Mouse (Mus musculus) lung, postnatal 0 days (tissue): Measurements from ENCODE around the gene Nr2e1. TPM values are rescaled to one million over a fixed set of nuclear protein-coding genes. Genes with fewer than 3 reads are reported as not detected.

ENCODE experiments used
- ATAC-seq: fragments of 200-750 bp; cut with Nextera tagmentation; 2 replicates; pipeline ENCODE4 v1.8.0; 2017; ENCODE audit warnings: moderate library complexity
- DNase-seq: peaks from one replicate; pipeline ENCODE4 v3.0.0-alpha.2; 2016; ENCODE audit warnings: low spot score
- H3K27ac ChIP-seq: fragments of 300-500 bp; sonication (generic); 2 replicates; pipeline ENCODE4 v1.5.1; 2014; ENCODE audit warnings: antibody characterized with exemption, mild to moderate bottlenecking, low read length, mixed read lengths
- H3K27me3 ChIP-seq: fragments of 300-500 bp; sonication (generic); replicated peaks from 2 replicates; pipeline ENCODE4 v1.6.1; 2014; ENCODE audit warnings: low read length, mixed read lengths; ENCODE audit not compliant: insufficient read depth
- H3K36me3 ChIP-seq: fragments of 300-500 bp; sonication (generic); 2 replicates; pipeline ENCODE4 v1.6.1; 2014; ENCODE audit warnings: low read length, mixed read lengths; ENCODE audit not compliant: insufficient read depth
- H3K4me1 ChIP-seq: fragments of 300-500 bp; sonication (generic); 2 replicates; pipeline ENCODE4 v1.6.1; 2014; ENCODE audit warnings: antibody characterized with exemption, low read depth, low read length, mixed read lengths; ENCODE audit not compliant: insufficient read depth
- H3K4me2 ChIP-seq: fragments of 300-500 bp; sonication (generic); replicated peaks from 2 replicates; pipeline ENCODE4 v1.6.1; 2014; ENCODE audit warnings: low read depth, mild to moderate bottlenecking, low read length, moderate library complexity, mixed read lengths
- H3K4me3 ChIP-seq: fragments of 300-500 bp; sonication (generic); 2 replicates; pipeline ENCODE4 v1.5.1; 2014; ENCODE audit warnings: low read depth, low read length
- H3K9ac ChIP-seq: fragments of 300-500 bp; sonication (generic); replicated peaks from 2 replicates; pipeline ENCODE4 v1.6.1; 2014; ENCODE audit warnings: low read depth, mild to moderate bottlenecking
- H3K9me3 ChIP-seq: fragments of 300-500 bp; sonication (generic); 2 replicates; pipeline ENCODE4 v1.6.1; 2016; ENCODE audit warnings: low read length, mixed read lengths
- CTCF ChIP-seq: IDR thresholded peaks from 2 replicates; pipeline ENCODE4 v1.5.1; 2016; ENCODE audit warnings: antibody characterized with exemption, mild to moderate bottlenecking
- EP300 ChIP-seq: IDR thresholded peaks from 2 replicates; pipeline ENCODE4 v1.6.1; 2016; ENCODE audit warnings: antibody characterized with exemption, mild to moderate bottlenecking, control low read depth
- WGBS: fragments of 180-500 bp; shearing (Covaris S2); extraction: QIAGEN DNeasy Blood & Tissue Kit; methylation state at CpG from one replicate; pipeline ENCODE4 v1.1.7; 2014; 5-methylcytosine and 5-hydroxymethylcytosine counted together
- polyA plus RNA-seq: library from polyadenylated mRNA; unstranded; fragments of >200 nt; fragmentation: Nextera tagmentation; extraction: Ambion mirVana; gene quantifications from 2 replicates; pipeline ENCODE4 v1.2.1, GENCODE M21; 2015

Nr2e1 gene
- polyA plus RNA-seq, 1 experiment from 2014 or later, result not detected

DNA sequence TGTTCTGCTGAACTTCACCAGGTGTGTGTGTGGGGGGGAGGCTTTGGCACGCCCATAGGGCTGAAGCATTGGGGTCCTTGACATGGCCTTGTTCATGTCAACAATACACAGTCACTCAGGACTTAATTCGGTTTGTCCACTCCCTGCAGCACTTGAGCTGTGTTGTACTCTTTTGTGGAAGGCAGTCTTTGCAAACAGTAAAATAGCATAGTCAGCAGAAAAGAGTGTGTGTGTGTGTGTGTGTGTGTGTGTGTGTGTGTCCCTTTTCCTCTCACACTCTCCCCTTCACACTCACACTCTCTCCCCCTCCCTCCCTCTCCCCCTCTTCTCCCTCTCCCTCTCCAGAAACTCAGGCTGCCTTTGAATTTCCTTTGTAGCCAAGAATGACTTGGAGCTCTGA lies 34.9 kb upstream of the Nr2e1 start:
- no peaks in the 10 kb centered on the region for H3K36me3 ChIP-seq
- WGBS, result 22% methylated on average over 2 of the region's 2 CpGs
- DNase-seq (no peak), ATAC-seq (no peak)
- H3K9me3 ChIP-seq, result no peaks in the 10 kb centered on the region
- H3K4me3 ChIP-seq, result no peak overlapping the region
- H3K27me3 ChIP-seq, result peaks cover 23% of the 10 kb centered on the region
- TF ChIP-seq EP300 (no peak), CTCF (no peak)
- no peak overlapping the region for H3K4me2 ChIP-seq
- no peak overlapping the region for H3K9ac ChIP-seq
- no peak overlapping the region for H3K27ac ChIP-seq
- H3K4me1 ChIP-seq, result peaks cover 4% of the 10 kb centered on the region; the same call in 1 of the 2 replicates

GRCm38 (mm10) chr10:42614766-42615165 lies 31.3 kb upstream of the Nr2e1 start:
- no peak overlapping the region for H3K9ac ChIP-seq
- peaks cover 26% of the 10 kb centered on the region for H3K27me3 ChIP-seq
- H3K36me3 ChIP-seq, result no peaks in the 10 kb centered on the region
- H3K4me2 ChIP-seq, result no peak overlapping the region
- TF ChIP-seq EP300, result no peak
- TF ChIP-seq CTCF, result no peak
- no peak overlapping the region for H3K27ac ChIP-seq
- ATAC-seq (no peak), DNase-seq (no peak)
- no peak overlapping the region for H3K4me3 ChIP-seq
- H3K4me1 ChIP-seq, result peaks cover 4% of the 10 kb centered on the region; the same call in 1 of the 2 replicates
- WGBS, result 19% methylated on average over 9 of the region's 9 CpGs
- H3K9me3 ChIP-seq, result no peaks in the 10 kb centered on the region

DNA sequence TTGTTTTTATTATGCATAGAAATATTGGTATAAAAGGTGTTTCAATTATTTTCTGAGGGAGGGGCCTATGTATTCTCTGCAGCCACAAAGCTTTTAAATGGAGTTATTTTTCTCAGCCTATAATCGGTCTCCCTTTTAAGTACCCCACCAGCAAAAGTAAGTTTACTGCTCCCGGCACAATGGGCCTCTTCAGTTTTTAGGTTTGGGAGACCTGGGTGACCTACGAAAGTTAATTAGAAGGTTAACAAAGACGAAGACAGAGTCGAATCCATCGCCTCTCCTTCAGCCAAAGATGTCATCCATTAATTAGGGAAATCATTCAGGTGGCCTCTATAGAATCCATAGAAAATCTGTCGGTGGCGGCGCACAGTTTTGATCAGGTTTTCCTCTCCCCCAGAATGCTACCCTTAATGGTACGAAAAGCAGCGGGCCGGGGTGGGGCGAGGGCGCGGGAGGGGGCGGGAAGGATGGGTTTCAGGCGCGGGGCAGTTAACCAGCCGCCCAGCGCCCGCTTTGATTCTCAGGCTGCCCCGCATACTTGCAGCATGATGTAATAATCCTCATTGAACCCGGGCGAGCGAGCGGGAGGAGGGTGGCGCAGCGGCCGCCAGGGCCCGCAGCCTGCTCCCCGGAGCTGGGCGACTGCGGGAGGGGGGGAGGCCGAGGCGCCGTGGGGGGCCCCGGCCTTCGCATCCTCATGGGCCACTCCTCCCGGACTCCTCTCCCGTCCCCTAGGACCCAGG lies 30.4 kb upstream of the Nr2e1 start:
- Histone ChIP-seq H3K4me3 (peak overlapping the region; percentile 21), H3K27ac (no peak overlapping the region), H3K4me1 (peaks cover 4% of the 10 kb centered on the region; the same call in 1 of the 2 replicates), H3K4me2 (peak overlapping the region; percentile 56), H3K27me3 (peaks cover 26% of the 10 kb centered on the region), H3K9ac (no peak overlapping the region), H3K9me3 (no peaks in the 10 kb centered on the region), H3K36me3 (no peaks in the 10 kb centered on the region)
- 3% methylated on average over 31 of the region's 40 CpGs for WGBS
- peak; percentile 27 for DNase-seq
- ATAC-seq, result peak; percentile 32
- TF ChIP-seq EP300 (no peak), CTCF (no peak)

DNA sequence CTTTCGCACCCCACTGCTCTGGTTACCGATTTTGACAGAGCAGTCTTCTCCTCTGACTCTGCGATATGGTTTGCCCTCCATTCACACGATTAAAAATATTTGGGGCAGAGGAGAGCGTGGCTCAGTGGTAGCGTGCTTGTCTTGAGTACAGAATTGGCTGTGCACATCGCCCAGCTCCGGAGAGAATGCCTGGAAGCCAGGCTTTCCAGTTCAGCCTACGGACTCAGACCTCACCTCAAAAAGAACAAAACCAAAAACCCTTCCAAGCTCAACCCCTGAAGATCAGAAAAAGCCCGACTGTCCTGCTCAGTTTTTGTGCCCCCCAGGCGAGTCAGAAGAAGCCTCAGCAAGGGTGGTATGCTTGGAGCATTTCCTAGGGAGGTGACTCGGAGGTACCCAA lies 29.6 kb upstream of the Nr2e1 start:
- ATAC-seq, result no peak
- no peak for DNase-seq
- no peak overlapping the region for H3K4me3 ChIP-seq
- H3K27me3 ChIP-seq, result peaks cover 26% of the 10 kb centered on the region
- H3K27ac ChIP-seq, result no peak overlapping the region
- H3K36me3 ChIP-seq, result no peaks in the 10 kb centered on the region
- WGBS, result 7% methylated on average over 12 of the region's 12 CpGs
- H3K4me2 ChIP-seq, result no peak overlapping the region
- peaks cover 4% of the 10 kb centered on the region; the same call in 1 of the 2 replicates for H3K4me1 ChIP-seq
- no peak overlapping the region for H3K9ac ChIP-seq
- H3K9me3 ChIP-seq, result no peaks in the 10 kb centered on the region
- TF ChIP-seq CTCF (no peak), EP300 (no peak)

- no peak overlapping the region for H3K9ac ChIP-seq
- H3K27ac ChIP-seq, result no peak overlapping the region
- no peak overlapping the region for H3K4me2 ChIP-seq
- TF ChIP-seq EP300, result no peak
- no peak for TF ChIP-seq CTCF
- no peaks in the 10 kb centered on the region for H3K27me3 ChIP-seq
- ATAC-seq (no peak), DNase-seq (no peak)
- no peaks in the 10 kb centered on the region for H3K9me3 ChIP-seq
- H3K36me3 ChIP-seq, result no peaks in the 10 kb centered on the region
- no peaks in the 10 kb centered on the region for H3K4me1 ChIP-seq
- H3K4me3 ChIP-seq, result no peak overlapping the region
- 62% methylated on average over 4 of the region's 4 CpGs for WGBS
Measured at GRCm38 (mm10) chr10:42606757-42607156, 23.3 kb upstream of the Nr2e1 start.

- Histone ChIP-seq H3K27me3 (no peaks in the 10 kb centered on the region; the same call in 1 of the 2 replicates), H3K9ac (no peak overlapping the region), H3K9me3 (no peaks in the 10 kb centered on the region), H3K4me1 (no peaks in the 10 kb centered on the region), H3K27ac (no peak overlapping the region), H3K4me3 (no peak overlapping the region), H3K36me3 (no peaks in the 10 kb centered on the region), H3K4me2 (no peak overlapping the region)
- no peak for ATAC-seq
- no peak for DNase-seq
- TF ChIP-seq EP300 (no peak), CTCF (peak; percentile 55)
- 64% methylated on average over 2 of the region's 2 CpGs for WGBS
Measured at GRCm38 (mm10) chr10:42604874-42605273, 21.4 kb upstream of the Nr2e1 start.
